Mouse (Mus musculus) ES-Bruce4 (cell line): Measurements from ENCODE around the gene Pramef17. TPM values are rescaled to one million over a fixed set of nuclear protein-coding genes. Genes with fewer than 3 reads are reported as not detected.

Experiments used
- polyA plus RNA-seq: library from polyadenylated mRNA; stranded (reverse); fragments of >200 nt; gene quantifications from 2 replicates; pipeline ENCODE4 v1.2.4, GENCODE M21; 2011; ENCODE audit warnings: low read depth; ENCODE audit not compliant: missing spikeins, insufficient read depth, insufficient read length

Gene Pramef17
- polyA plus RNA-seq, 1 experiment: not detected

Other genes with a start within 250 kb of the Pramef17 start
- gene Gm13023, start 205.0 kb downstream of the Pramef17 start, polyA plus RNA-seq: not detected in 2 replicates
- gene Gm13084, start 178.3 kb downstream of the Pramef17 start, polyA plus RNA-seq: not detected in 2 replicates
- not detected in 2 replicates for gene Gm13103, start 147.9 kb downstream of the Pramef17 start, polyA plus RNA-seq
- not detected in 2 replicates for gene Pramef6, start 94.0 kb downstream of the Pramef17 start, polyA plus RNA-seq
- not detected in 2 replicates for gene Pramef25, start 43.4 kb downstream of the Pramef17 start, polyA plus RNA-seq
- gene Gm13101, start 27.4 kb downstream of the Pramef17 start, polyA plus RNA-seq: not detected in 2 replicates
- gene Pramel4, start 64.8 kb upstream of the Pramef17 start, polyA plus RNA-seq: not detected in 2 replicates
- not detected in 2 replicates for gene Gm13102, start 112.1 kb upstream of the Pramef17 start, polyA plus RNA-seq
- not detected in 2 replicates for gene Oog3, start 168.3 kb upstream of the Pramef17 start, polyA plus RNA-seq
- not detected in 2 replicates for gene Oog2, start 196.3 kb upstream of the Pramef17 start, polyA plus RNA-seq
- not detected in 2 replicates for gene C87977, start 218.9 kb upstream of the Pramef17 start, polyA plus RNA-seq